Mouse (Mus musculus) liver, postnatal 0 days (tissue): ENCODE results near the gene Wdhd1.

Experiments used
- CTCF ChIP-seq: sonication (generic); IDR thresholded peaks from 2 replicates; pipeline ENCODE4 v1.5.1; 2016; ENCODE audit warnings: antibody characterized with exemption, low read depth
- EP300 ChIP-seq: IDR thresholded peaks from 2 replicates; pipeline ENCODE4 v1.6.1; 2016; ENCODE audit warnings: antibody characterized with exemption, low read depth, mild to moderate bottlenecking

DNA sequence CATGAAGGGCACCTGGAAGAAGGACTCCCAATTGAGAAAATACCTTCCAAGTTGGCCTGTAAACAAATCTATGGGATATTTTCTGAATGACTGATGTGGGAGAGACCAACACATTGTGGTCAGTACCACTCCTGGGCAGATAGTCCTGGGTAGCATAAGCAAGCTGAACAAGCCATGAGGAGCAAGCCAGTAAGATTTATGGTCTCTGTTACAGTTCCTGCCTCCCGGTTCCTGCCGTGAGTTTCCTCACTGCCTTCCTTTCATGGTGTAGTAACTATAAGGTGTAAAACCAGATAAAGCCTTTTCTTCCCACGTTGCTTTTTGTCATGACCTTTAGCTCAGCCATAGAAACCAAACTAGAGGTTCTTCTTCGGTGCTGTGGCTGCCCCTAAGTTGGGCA, 39.4 kb downstream of the Wdhd1 start:
- TF ChIP-seq CTCF (no peak), EP300 (no peak)
